Mouse (Mus musculus): ENCODE results near the gene Ifngr1.

Ifngr1 gene

DNA sequence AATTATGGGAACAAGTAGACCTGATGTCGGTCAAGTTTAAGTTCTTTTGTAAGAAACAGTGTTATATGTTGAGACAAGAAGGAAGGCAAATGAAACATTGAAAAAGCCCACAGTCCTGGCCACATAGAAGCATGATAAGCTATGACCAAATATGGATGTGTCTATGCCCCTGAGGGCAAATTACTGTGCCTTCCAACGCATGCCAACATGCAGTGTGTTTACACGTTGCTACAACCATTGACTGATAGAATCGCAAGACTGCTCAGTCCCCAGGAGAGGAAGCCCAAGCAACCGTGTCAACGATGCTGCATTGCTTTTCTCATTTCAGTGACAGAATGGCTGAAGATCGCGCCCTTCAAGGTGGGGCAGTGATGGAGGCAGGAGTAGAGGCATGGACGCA, 65.7 kb downstream of the Ifngr1 start:
- DNase-seq: no peak

All from embryo, embryonic 11 days (tissue).